Mouse (Mus musculus): Measurements from ENCODE around the gene Crhr1. TPM values are rescaled to one million over a fixed set of nuclear protein-coding genes. Genes with fewer than 3 reads are reported as not detected.

Crhr1 gene
- polyA plus RNA-seq, 1 experiment: not detected

- no peaks in the 10 kb centered on the region for H3K4me1 ChIP-seq (ENCODE audit: control insufficient read depth, insufficient read depth, low read length)
- no peak overlapping the region for H3K4me3 ChIP-seq (replicated peaks; ENCODE audit: control insufficient read depth, low read depth, low read length)
- no peak for TF ChIP-seq POLR2A (IDR thresholded peaks at IDR 0.05; ENCODE audit: borderline replicate concordance, control insufficient read depth, low read depth, low read length)
- no peak for TF ChIP-seq CTCF (IDR thresholded peaks at IDR 0.05; ENCODE audit: control insufficient read depth, insufficient read depth, low read length)
- H3K27ac ChIP-seq (ENCODE audit: control insufficient read depth, insufficient read depth, low read depth, low read length, poor library complexity): no peak overlapping the region
- WGBS: 71% methylated on average over 7 of the region's 7 CpGs
These were observed 16.1 kb downstream of the Crhr1 start for GRCm38 (mm10) chr11:104148787-104149186.

DNA sequence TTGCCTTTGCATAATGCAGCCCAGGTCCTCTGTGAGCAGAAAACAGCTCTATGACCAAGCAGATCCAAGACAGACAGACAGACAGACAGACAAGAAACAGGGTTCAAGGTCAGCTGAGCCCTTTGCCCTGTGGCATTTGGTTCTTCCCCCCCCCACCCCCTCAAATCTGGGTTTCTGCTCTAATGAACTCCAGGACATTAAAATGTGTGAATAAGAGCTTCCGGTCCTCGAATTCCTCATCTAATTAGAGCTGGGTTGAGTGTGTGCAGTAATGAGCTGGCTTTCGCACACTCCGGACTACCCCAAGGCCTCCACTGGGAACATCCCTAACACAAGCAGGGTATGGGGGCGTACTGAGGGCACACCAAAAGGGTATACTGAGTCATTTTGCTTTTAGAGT is 18.3 kb downstream of the Crhr1 start:
- 73% methylated on average over 5 of the region's 5 CpGs for WGBS
- H3K4me1 ChIP-seq (ENCODE audit: control insufficient read depth, insufficient read depth, low read length): no peaks in the 10 kb centered on the region
- no peak overlapping the region for H3K27ac ChIP-seq (ENCODE audit: control insufficient read depth, insufficient read depth, low read depth, low read length, poor library complexity)
- no peak overlapping the region for H3K4me3 ChIP-seq (replicated peaks; ENCODE audit: control insufficient read depth, low read depth, low read length)
- TF ChIP-seq CTCF (IDR thresholded peaks at IDR 0.05; ENCODE audit: control insufficient read depth, insufficient read depth, low read length) (no peak), POLR2A (IDR thresholded peaks at IDR 0.05; ENCODE audit: borderline replicate concordance, control insufficient read depth, low read depth, low read length) (no peak)

DNA sequence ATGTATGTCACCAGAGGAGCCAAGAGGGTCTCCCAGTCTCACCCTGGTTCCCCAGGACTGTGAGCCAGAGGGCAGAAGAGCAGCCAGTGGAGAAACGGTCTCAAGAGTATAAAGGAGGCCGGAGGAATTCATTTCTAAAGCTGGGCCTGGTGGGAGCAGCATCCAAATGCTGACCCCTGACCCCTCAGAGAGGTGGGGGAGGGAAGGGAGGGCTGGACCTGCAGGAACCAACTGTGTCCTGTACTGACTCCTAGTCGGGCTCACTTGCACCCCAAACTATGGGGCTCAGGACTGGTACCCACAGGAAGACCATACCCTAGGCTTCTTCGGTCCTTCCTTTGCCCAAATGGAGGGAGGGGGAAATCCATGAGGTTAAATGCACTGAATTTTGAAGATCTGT is 21.7 kb downstream of the Crhr1 start:
- TF ChIP-seq CTCF (IDR thresholded peaks at IDR 0.05; ENCODE audit: control insufficient read depth, insufficient read depth, low read length): no peak
- TF ChIP-seq POLR2A (IDR thresholded peaks at IDR 0.05; ENCODE audit: borderline replicate concordance, control insufficient read depth, low read depth, low read length): no peak
- 67% methylated on average over 4 of the region's 4 CpGs for WGBS
- no peak overlapping the region for H3K4me3 ChIP-seq (replicated peaks; ENCODE audit: control insufficient read depth, low read depth, low read length)
- no peak overlapping the region for H3K27ac ChIP-seq (ENCODE audit: control insufficient read depth, insufficient read depth, low read depth, low read length, poor library complexity)
- no peaks in the 10 kb centered on the region for H3K4me1 ChIP-seq (ENCODE audit: control insufficient read depth, insufficient read depth, low read length)

- Histone ChIP-seq H3K4me3 (replicated peaks; ENCODE audit: control insufficient read depth, low read depth, low read length) (no peak overlapping the region), H3K4me1 (ENCODE audit: control insufficient read depth, insufficient read depth, low read length) (no peaks in the 10 kb centered on the region), H3K27ac (ENCODE audit: control insufficient read depth, insufficient read depth, low read depth, low read length, poor library complexity) (no peak overlapping the region)
- TF ChIP-seq POLR2A (IDR thresholded peaks at IDR 0.05; ENCODE audit: borderline replicate concordance, control insufficient read depth, low read depth, low read length): no peak
- TF ChIP-seq CTCF (IDR thresholded peaks at IDR 0.05; ENCODE audit: control insufficient read depth, insufficient read depth, low read length): no peak
- 35% methylated on average over 9 of the region's 9 CpGs for WGBS
These were observed 22.4 kb downstream of the Crhr1 start for GRCm38 (mm10) chr11:104154820-104155635.

DNA sequence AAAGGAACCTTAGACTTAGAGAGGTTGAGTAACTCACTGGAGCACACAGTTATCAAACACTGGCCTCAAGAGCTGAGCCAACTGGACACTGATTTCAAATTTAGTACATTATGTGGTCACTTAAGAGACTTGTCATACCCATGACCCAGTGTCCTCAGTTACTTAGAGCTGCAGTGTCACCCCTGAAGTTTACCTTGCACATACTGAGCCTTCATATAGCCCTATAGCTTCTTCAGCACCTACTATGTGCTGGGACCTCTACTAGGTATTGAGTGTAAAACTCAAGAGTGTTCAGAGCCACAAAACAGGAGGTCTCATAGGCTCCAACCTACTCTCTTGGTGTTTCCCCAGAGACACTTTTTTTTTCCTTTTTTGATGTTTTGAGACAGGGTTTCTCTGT is 23.2 kb downstream of the Crhr1 start:
- no peak overlapping the region for H3K27ac ChIP-seq (ENCODE audit: control insufficient read depth, insufficient read depth, low read depth, low read length, poor library complexity)
- no peaks in the 10 kb centered on the region for H3K4me1 ChIP-seq (ENCODE audit: control insufficient read depth, insufficient read depth, low read length)
- TF ChIP-seq CTCF (IDR thresholded peaks at IDR 0.05; ENCODE audit: control insufficient read depth, insufficient read depth, low read length) (no peak), POLR2A (IDR thresholded peaks at IDR 0.05; ENCODE audit: borderline replicate concordance, control insufficient read depth, low read depth, low read length) (no peak)

GRCm38 (mm10) chr11:104156391-104156790 is 23.7 kb downstream of the Crhr1 start:
- Histone ChIP-seq H3K4me1 (ENCODE audit: control insufficient read depth, insufficient read depth, low read length) (no peaks in the 10 kb centered on the region), H3K27ac (ENCODE audit: control insufficient read depth, insufficient read depth, low read depth, low read length, poor library complexity) (no peak overlapping the region), H3K4me3 (replicated peaks; ENCODE audit: control insufficient read depth, low read depth, low read length) (no peak overlapping the region)
- TF ChIP-seq CTCF (IDR thresholded peaks at IDR 0.05; ENCODE audit: control insufficient read depth, insufficient read depth, low read length) (no peak), POLR2A (IDR thresholded peaks at IDR 0.05; ENCODE audit: borderline replicate concordance, control insufficient read depth, low read depth, low read length) (no peak)
- WGBS: 36% methylated on average over 3 of the region's 3 CpGs

More for the DNA sequence above, 23.2 kb downstream of the Crhr1 start:
- H3K4me3 ChIP-seq (replicated peaks; ENCODE audit: control insufficient read depth, low read depth, low read length): no peak overlapping the region

- no peak overlapping the region for H3K27ac ChIP-seq (ENCODE audit: control insufficient read depth, insufficient read depth, low read depth, low read length, poor library complexity)
- H3K4me1 ChIP-seq (ENCODE audit: control insufficient read depth, insufficient read depth, low read length): no peaks in the 10 kb centered on the region
- no peak for TF ChIP-seq CTCF (IDR thresholded peaks at IDR 0.05; ENCODE audit: control insufficient read depth, insufficient read depth, low read length)
- WGBS: 8% methylated on average over 23 of the region's 23 CpGs
- H3K4me3 ChIP-seq (replicated peaks; ENCODE audit: control insufficient read depth, low read depth, low read length): no peak overlapping the region
These were observed 25.1 kb downstream of the Crhr1 start for GRCm38 (mm10) chr11:104157603-104158259.

- TF ChIP-seq POLR2A (IDR thresholded peaks at IDR 0.05; ENCODE audit: borderline replicate concordance, control insufficient read depth, low read depth, low read length): no peak
- TF ChIP-seq CTCF (IDR thresholded peaks at IDR 0.05; ENCODE audit: control insufficient read depth, insufficient read depth, low read length): no peak
- H3K27ac ChIP-seq (ENCODE audit: control insufficient read depth, insufficient read depth, low read depth, low read length, poor library complexity): no peak overlapping the region
- 17% methylated on average over 17 of the region's 17 CpGs for WGBS
- no peaks in the 10 kb centered on the region for H3K4me1 ChIP-seq (ENCODE audit: control insufficient read depth, insufficient read depth, low read length)
- H3K4me3 ChIP-seq (replicated peaks; ENCODE audit: control insufficient read depth, low read depth, low read length): no peak overlapping the region
These were observed 25.7 kb downstream of the Crhr1 start for GRCm38 (mm10) chr11:104158260-104158907.

All from bone marrow, adult 2 months (tissue).